Mouse (Mus musculus): ENCODE results near the gene Elf5. TPM values are rescaled to one million over a fixed set of nuclear protein-coding genes. Genes with fewer than 3 reads are reported as not detected.
A peak's percentile ranks its signal among the peaks of the same experiment; 100 is the strongest.

Elf5 gene
- polyA plus RNA-seq (2015; fragmentation: Nextera tagmentation; extraction: Ambion mirVana): 4.5 and 6.2 TPM in 2 replicates

- Histone ChIP-seq H3K9ac (no peak within 1 kb of the TSS), H3K9me3 (no peaks in the 10 kb centered on the region), H3K4me3 (no peak within 1 kb of the TSS), H3K4me1 (0 out of 2 replicates have a peak, but pooled peaks cover 6% of the 10 kb centered on the region), H3K27me3 (no peaks in the 10 kb centered on the region), H3K27ac (no peak within 1 kb of the TSS), H3K4me2 (no peak within 1 kb of the TSS), H3K36me3 (no peaks in the 10 kb centered on the region)
- ATAC-seq (ENCODE audit: borderline replicate concordance, extremely low read depth, low FRiP score, low TSS enrichment): no peak
- WGBS: 64% methylated on average over 6 of the region's 6 CpGs
These were observed at the start of gene Elf5 for GRCm38 (mm10) chr2:103411348-103411747. Elf5 (plus strand) TSS chr2:103411688.

- H3K9ac ChIP-seq: no peak overlapping the region
- no peak overlapping the region for H3K27ac ChIP-seq
- 52% methylated on average over 5 of the region's 5 CpGs for WGBS
- ATAC-seq (ENCODE audit: borderline replicate concordance, extremely low read depth, low FRiP score, low TSS enrichment): no peak
- no peaks in the 10 kb centered on the region for H3K4me1 ChIP-seq
- no peak overlapping the region for H3K4me3 ChIP-seq
- H3K4me2 ChIP-seq: no peak overlapping the region
- no peaks in the 10 kb centered on the region for H3K36me3 ChIP-seq
- no peaks in the 10 kb centered on the region for H3K27me3 ChIP-seq
- H3K9me3 ChIP-seq: no peaks in the 10 kb centered on the region
These were observed 38.9 kb upstream of the Elf5 start for GRCm38 (mm10) chr2:103372541-103372940.

GRCm38 (mm10) chr2:103379502-103380160, 31.9 kb upstream of the Elf5 start:
- ATAC-seq (ENCODE audit: borderline replicate concordance, extremely low read depth, low FRiP score, low TSS enrichment): 0 out of 2 replicates have a peak, but pooled peaks have one; percentile 39
- H3K27ac ChIP-seq: no peak overlapping the region

GRCm38 (mm10) chr2:103382174-103382573, 29.3 kb upstream of the Elf5 start:
- Histone ChIP-seq H3K4me2 (no peak overlapping the region), H3K4me1 (peaks cover 8% of the 10 kb centered on the region; the same call in 1 of the 2 replicates), H3K9ac (no peak overlapping the region), H3K9me3 (no peaks in the 10 kb centered on the region), H3K4me3 (no peak overlapping the region), H3K36me3 (no peaks in the 10 kb centered on the region), H3K27ac (no peak overlapping the region), H3K27me3 (no peaks in the 10 kb centered on the region)
- WGBS: 63% methylated on average over 2 of the region's 2 CpGs
- ATAC-seq (ENCODE audit: borderline replicate concordance, extremely low read depth, low FRiP score, low TSS enrichment): no peak

More at GRCm38 (mm10) chr2:103379502-103380160, 31.9 kb upstream of the Elf5 start:
- Histone ChIP-seq H3K9ac (no peak overlapping the region), H3K27me3 (no peaks in the 10 kb centered on the region), H3K36me3 (no peaks in the 10 kb centered on the region), H3K4me3 (no peak overlapping the region), H3K9me3 (no peaks in the 10 kb centered on the region), H3K4me2 (no peak overlapping the region), H3K4me1 (peaks cover 8% of the 10 kb centered on the region; the same call in 1 of the 2 replicates)
- 33% methylated on average over 9 of the region's 9 CpGs for WGBS

GRCm38 (mm10) chr2:103387881-103388280, 23.6 kb upstream of the Elf5 start:
- Histone ChIP-seq H3K27me3 (no peaks in the 10 kb centered on the region), H3K4me1 (no peaks in the 10 kb centered on the region), H3K4me2 (no peak overlapping the region), H3K27ac (no peak overlapping the region), H3K4me3 (no peak overlapping the region), H3K9ac (no peak overlapping the region), H3K36me3 (no peaks in the 10 kb centered on the region), H3K9me3 (no peaks in the 10 kb centered on the region)
- WGBS: 59% methylated on average over 1 of the region's 1 CpGs
- no peak for ATAC-seq (ENCODE audit: borderline replicate concordance, extremely low read depth, low FRiP score, low TSS enrichment)

- WGBS: 68% methylated on average over 1 of the region's 1 CpGs
- no peaks in the 10 kb centered on the region for H3K27me3 ChIP-seq
- H3K9ac ChIP-seq: no peak overlapping the region
- no peaks in the 10 kb centered on the region for H3K4me1 ChIP-seq
- H3K9me3 ChIP-seq: no peaks in the 10 kb centered on the region
- H3K4me2 ChIP-seq: no peak overlapping the region
- H3K27ac ChIP-seq: no peak overlapping the region
- no peak for ATAC-seq (ENCODE audit: borderline replicate concordance, extremely low read depth, low FRiP score, low TSS enrichment)
- no peaks in the 10 kb centered on the region for H3K36me3 ChIP-seq
- H3K4me3 ChIP-seq: no peak overlapping the region
These were observed 23.2 kb upstream of the Elf5 start for GRCm38 (mm10) chr2:103388311-103388710.

GRCm38 (mm10) chr2:103390086-103390988, 21.2 kb upstream of the Elf5 start:
- H3K27me3 ChIP-seq: no peaks in the 10 kb centered on the region
- ATAC-seq (ENCODE audit: borderline replicate concordance, extremely low read depth, low FRiP score, low TSS enrichment): no peak
- no peak overlapping the region for H3K27ac ChIP-seq
- H3K9me3 ChIP-seq: no peaks in the 10 kb centered on the region
- H3K4me3 ChIP-seq: no peak overlapping the region
- H3K4me1 ChIP-seq: no peaks in the 10 kb centered on the region
- no peak overlapping the region for H3K4me2 ChIP-seq
- WGBS: 40% methylated on average over 4 of the region's 4 CpGs
- no peak overlapping the region for H3K9ac ChIP-seq
- H3K36me3 ChIP-seq: no peaks in the 10 kb centered on the region

GRCm38 (mm10) chr2:103391626-103392025, 19.9 kb upstream of the Elf5 start:
- no peak for ATAC-seq (ENCODE audit: borderline replicate concordance, extremely low read depth, low FRiP score, low TSS enrichment)
- no peaks in the 10 kb centered on the region for H3K36me3 ChIP-seq
- H3K27me3 ChIP-seq: no peaks in the 10 kb centered on the region
- no peaks in the 10 kb centered on the region for H3K9me3 ChIP-seq
- no peak overlapping the region for H3K27ac ChIP-seq
- H3K9ac ChIP-seq: no peak overlapping the region
- H3K4me2 ChIP-seq: no peak overlapping the region
- no peaks in the 10 kb centered on the region for H3K4me1 ChIP-seq
- 85% methylated on average over 3 of the region's 4 CpGs for WGBS
- no peak overlapping the region for H3K4me3 ChIP-seq

GRCm38 (mm10) chr2:103398110-103398509, 13.4 kb upstream of the Elf5 start:
- Histone ChIP-seq H3K4me3 (no peak overlapping the region), H3K9me3 (no peaks in the 10 kb centered on the region), H3K4me2 (no peak overlapping the region), H3K4me1 (no peaks in the 10 kb centered on the region), H3K27me3 (no peaks in the 10 kb centered on the region), H3K27ac (no peak overlapping the region), H3K9ac (no peak overlapping the region), H3K36me3 (no peaks in the 10 kb centered on the region)
- 80% methylated on average over 6 of the region's 6 CpGs for WGBS
- ATAC-seq (ENCODE audit: borderline replicate concordance, extremely low read depth, low FRiP score, low TSS enrichment): no peak

- Histone ChIP-seq H3K36me3 (no peaks in the 10 kb centered on the region), H3K27ac (no peak overlapping the region), H3K4me3 (no peak overlapping the region), H3K9ac (no peak overlapping the region), H3K9me3 (no peaks in the 10 kb centered on the region), H3K4me2 (no peak overlapping the region), H3K27me3 (no peaks in the 10 kb centered on the region), H3K4me1 (no peaks in the 10 kb centered on the region)
- 60% methylated on average over 4 of the region's 4 CpGs for WGBS
- no peak for ATAC-seq (ENCODE audit: borderline replicate concordance, extremely low read depth, low FRiP score, low TSS enrichment)
These were observed 10.8 kb upstream of the Elf5 start for GRCm38 (mm10) chr2:103400691-103401090.

- Histone ChIP-seq H3K27me3 (no peaks in the 10 kb centered on the region), H3K27ac (no peak overlapping the region), H3K4me1 (no peaks in the 10 kb centered on the region), H3K4me2 (no peak overlapping the region), H3K4me3 (no peak overlapping the region), H3K9me3 (no peaks in the 10 kb centered on the region), H3K36me3 (no peaks in the 10 kb centered on the region), H3K9ac (no peak overlapping the region)
- ATAC-seq (ENCODE audit: borderline replicate concordance, extremely low read depth, low FRiP score, low TSS enrichment): no peak
- WGBS: 58% methylated on average over 3 of the region's 3 CpGs
These were observed 5.2 kb upstream of the Elf5 start for GRCm38 (mm10) chr2:103406239-103406638.

- Histone ChIP-seq H3K4me3 (no peak overlapping the region), H3K27me3 (no peaks in the 10 kb centered on the region), H3K4me1 (0 out of 2 replicates have a peak, but pooled peaks cover 6% of the 10 kb centered on the region), H3K9ac (no peak overlapping the region), H3K4me2 (no peak overlapping the region), H3K36me3 (no peaks in the 10 kb centered on the region), H3K27ac (no peak overlapping the region), H3K9me3 (no peaks in the 10 kb centered on the region)
- 0 out of 2 replicates have a peak, but pooled peaks have one; percentile 64 for ATAC-seq (ENCODE audit: borderline replicate concordance, extremely low read depth, low FRiP score, low TSS enrichment)
- 84% methylated on average over 3 of the region's 3 CpGs for WGBS
These were observed 328 bp downstream of the Elf5 start for GRCm38 (mm10) chr2:103411816-103412215.

Measured in lung, embryonic 15.5 days (tissue).